Mouse (Mus musculus) layer of hippocampus, adult 2 months (tissue): Measurements from ENCODE around the gene Zbtb33. TPM values are rescaled to one million over a fixed set of nuclear protein-coding genes. Genes with fewer than 3 reads are reported as not detected.

Experiments used
- DNase-seq, 2 experiments: peaks; one replicate each; pipeline ENCODE4 v3.0.0; 2022; ENCODE audit warnings: low spot score in 2 of 2
- H3K27ac ChIP-seq: fragments of 200-600 bp; 2 replicates; pipeline ENCODE4 v1.8.1; 2022
- H3K4me3 ChIP-seq: fragments of 200-600 bp; 2 replicates; pipeline ENCODE4 v1.8.1; 2022; ENCODE audit warnings: mild to moderate bottlenecking
- CTCF ChIP-seq: fragments of 200-600 bp; conservative IDR thresholded peaks from 2 replicates; pipeline ENCODE4 v1.8.1; 2022; ENCODE audit warnings: antibody characterized with exemption, mild to moderate bottlenecking, moderate library complexity
- microRNA-seq, 2 experiments: library from miRNA; unstranded; fragments of <30 nt; microRNA quantifications; one replicate each; pipeline ENCODE4 v1.2.0; 2021
- total RNA-seq, 2 experiments: library from RNA; stranded (reverse); gene quantifications; 2 replicates each; pipeline ENCODE4 v1.2.3; 2021

Gene Zbtb33
- total RNA-seq, 2 experiments from 2014 or later = 23.0 to 24.7 TPM

DNA sequence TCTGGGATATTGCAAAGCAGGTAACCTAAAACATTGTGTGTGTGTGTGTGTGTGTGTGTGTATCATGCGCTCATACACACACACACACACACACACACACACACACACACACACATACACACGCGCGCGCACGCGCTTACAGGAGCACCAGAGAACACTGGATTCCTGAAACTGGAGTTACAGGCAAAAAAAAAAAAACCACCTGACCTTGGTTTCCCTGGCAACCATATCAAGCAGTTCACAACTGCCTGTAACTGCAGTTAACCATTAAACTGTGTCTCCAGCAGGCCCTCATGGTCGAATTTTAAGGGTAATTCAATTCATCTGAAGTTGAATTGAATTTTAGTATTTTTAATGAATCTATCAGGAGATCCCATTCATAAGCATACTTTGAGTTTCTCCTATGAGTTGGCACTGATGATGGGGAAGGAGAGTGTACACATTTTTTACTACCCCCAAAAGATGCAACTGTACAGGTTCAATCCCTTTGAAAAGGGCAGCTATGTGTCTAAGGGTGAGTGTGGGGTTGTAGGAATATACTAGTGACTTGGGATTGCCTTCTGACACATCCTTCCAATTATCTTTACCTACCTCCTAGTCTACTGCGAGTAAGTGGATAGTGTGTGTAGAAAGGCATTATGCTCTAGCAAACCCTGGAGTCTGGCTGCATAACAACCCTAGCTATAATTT is 27.5 kb downstream of the Zbtb33 start:
- H3K27ac ChIP-seq = no peak overlapping the region
- no peak for TF ChIP-seq CTCF
- DNase-seq = no peak
- no peak overlapping the region for H3K4me3 ChIP-seq

- no peak for TF ChIP-seq CTCF
- H3K27ac ChIP-seq = no peak overlapping the region
- no peak for DNase-seq
These were observed 28.0 kb downstream of the Zbtb33 start for GRCm38 (mm10) chrX:38217676-38217991.

DNA sequence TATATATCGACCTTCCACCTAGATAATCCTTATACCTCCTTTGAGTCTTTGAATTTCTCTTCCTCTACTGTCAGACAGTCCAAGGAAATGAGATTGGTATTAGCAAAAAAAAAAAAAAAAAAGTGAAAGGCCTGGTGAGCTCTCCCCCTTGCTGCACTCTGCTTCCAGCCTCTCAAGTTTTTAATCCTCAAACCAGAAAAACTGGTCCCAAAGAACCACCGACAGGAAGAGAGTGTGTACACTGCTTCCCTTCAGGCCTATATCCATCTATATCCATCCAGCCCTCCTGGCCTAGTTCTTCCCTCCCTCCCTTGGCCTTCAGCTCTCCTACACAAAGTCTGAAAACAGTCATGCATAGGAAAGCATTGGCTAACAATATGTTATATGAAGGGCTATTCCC is 33.2 kb downstream of the Zbtb33 start:
- TF ChIP-seq CTCF = no peak
- DNase-seq = no peak
- H3K4me3 ChIP-seq = no peak overlapping the region
- H3K27ac ChIP-seq = no peak overlapping the region

More at GRCm38 (mm10) chrX:38217676-38217991, 28.0 kb downstream of the Zbtb33 start:
- H3K4me3 ChIP-seq = no peak overlapping the region

- H3K27ac ChIP-seq = no peak overlapping the region
- H3K4me3 ChIP-seq = no peak overlapping the region
- DNase-seq = no peak
- TF ChIP-seq CTCF = no peak
These were observed 40.3 kb downstream of the Zbtb33 start for GRCm38 (mm10) chrX:38229888-38230287.

DNA sequence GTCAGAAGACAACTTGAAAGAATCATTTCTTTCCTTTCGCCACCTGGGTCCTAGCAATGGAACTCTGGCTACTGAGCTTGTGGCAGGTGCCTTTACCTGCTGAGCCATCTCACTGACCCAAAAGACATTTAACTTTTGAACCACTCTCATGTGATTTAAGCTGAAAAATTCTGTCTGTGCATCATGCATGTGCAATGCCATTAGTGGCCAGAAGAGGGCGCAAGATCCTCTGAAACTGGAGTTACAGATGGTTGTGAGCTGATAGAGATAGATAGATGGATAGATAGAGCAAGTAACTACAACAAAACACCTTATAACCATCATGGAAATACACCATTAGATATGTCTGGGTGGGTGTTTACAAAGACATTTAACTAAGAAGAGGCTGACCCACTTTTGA is 48.1 kb downstream of the Zbtb33 start:
- no peak overlapping the region for H3K27ac ChIP-seq
- peak; percentile 78 for TF ChIP-seq CTCF
- peak in 1 of 2 experiments; percentile 37 for DNase-seq
- no peak overlapping the region for H3K4me3 ChIP-seq

Small RNA genes within 50 kb of the gene (microRNA-seq; reads per million reads assigned to microRNA genes)
- 0 to 0.32 reads per million in 2 experiments for gene Mir3110

Other genes starting within 250 kb of the Zbtb33 start
- gene Btg1-ps1, start 171.0 kb upstream of the Zbtb33 start, total RNA-seq = not detected
- not detected for gene Btg1-ps2, start 146.7 kb upstream of the Zbtb33 start, total RNA-seq
- gene Rhox10, start 123.3 kb upstream of the Zbtb33 start, total RNA-seq = not detected
- gene Rhox11, start 104.7 kb upstream of the Zbtb33 start, total RNA-seq = not detected
- not detected for gene Rhox12, start 78.9 kb upstream of the Zbtb33 start, total RNA-seq
- gene Rhox13, start 68.6 kb upstream of the Zbtb33 start, total RNA-seq = not detected
- 10 to 100 TPM; 21.1 to 26.9 TPM for gene Tmem255a, start 62.6 kb downstream of the Zbtb33 start, total RNA-seq
- not detected for gene Atp1b4, start 126.4 kb downstream of the Zbtb33 start, total RNA-seq